ENCODE assay signal across 19 mouse cellular contexts in the genomic region with DNA sequence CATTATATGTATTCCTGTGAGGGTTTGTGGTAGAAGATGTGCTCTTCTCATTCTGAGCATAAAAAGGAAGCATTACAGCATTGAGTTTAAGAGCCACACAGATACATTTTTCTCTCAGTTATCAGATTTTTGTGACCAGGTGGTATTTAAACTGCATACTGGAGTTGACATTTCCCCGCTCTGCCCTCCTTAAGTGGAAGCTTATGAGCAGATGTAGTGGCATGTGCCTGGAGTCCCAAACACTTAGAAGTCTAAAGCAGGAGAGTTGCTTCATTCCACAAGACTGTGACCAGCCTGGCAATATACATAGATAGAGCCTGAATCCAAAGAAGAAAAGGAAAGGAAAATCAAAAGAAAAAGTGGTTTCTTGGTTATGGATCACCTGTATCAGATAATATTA.
"Had no signal": no experiment of that assay in that cellular context is flagged by ENCODE, and none has a peak within 500 bp of the region (broad histone marks: within the 10 kb centered on the region; RNA-seq: fewer than 3 reads in every experiment).

No protein-coding gene starts in this region.

- H3K36me3 ChIP-seq: liver, embryonic 12.5 days; midbrain, embryonic 10.5 days; midbrain, embryonic 12.5 days; neural tube, embryonic 13.5 days; neural tube, embryonic 15.5 days had no signal

- ATAC-seq: liver, embryonic 12.5 days; midbrain, embryonic 16.5 days had no signal

- H3K4me1 ChIP-seq: liver, embryonic 12.5 days; midbrain, embryonic 12.5 days; neural tube, embryonic 13.5 days; neural tube, embryonic 15.5 days had no signal

- H3K27me3 ChIP-seq: liver, embryonic 12.5 days; midbrain, embryonic 12.5 days; neural tube, embryonic 13.5 days; neural tube, embryonic 15.5 days had no signal

- H3K9ac ChIP-seq: liver, embryonic 12.5 days; liver, embryonic 14.5 days; lung, embryonic 14.5 days; midbrain, embryonic 12.5 days; neural tube, embryonic 13.5 days; neural tube, embryonic 15.5 days had no signal

- H3K27ac ChIP-seq: liver, embryonic 12.5 days; liver, embryonic 14.5 days; midbrain, embryonic 10.5 days; midbrain, embryonic 12.5 days; neural tube, embryonic 13.5 days; neural tube, embryonic 15.5 days had no signal

- H3K4me3 ChIP-seq: liver, embryonic 12.5 days; midbrain, embryonic 10.5 days; midbrain, embryonic 12.5 days; myocyte; neural tube, embryonic 13.5 days; neural tube, embryonic 15.5 days had no signal

- DNase-seq: lung, adult 18-20 months; lung, embryonic 14.5 days; lung, postnatal 36 days; midbrain, embryonic 14.5 days; retina, postnatal 1 day; right cerebral cortex, postnatal 25 days; right cerebral cortex, postnatal 4 days; spleen, adult 18-20 months; thymus, adult 2 months; thymus, postnatal 25 days; thymus, postnatal 4 days had no signal

- H3K9me3 ChIP-seq: liver, embryonic 12.5 days; midbrain, embryonic 10.5 days; midbrain, embryonic 12.5 days; neural tube, embryonic 13.5 days; neural tube, embryonic 15.5 days had no signal

- H3K4me2 ChIP-seq: liver, embryonic 12.5 days; lung, embryonic 14.5 days; midbrain, embryonic 12.5 days; neural tube, embryonic 13.5 days; neural tube, embryonic 15.5 days had no signal
